In the genomic region with DNA sequence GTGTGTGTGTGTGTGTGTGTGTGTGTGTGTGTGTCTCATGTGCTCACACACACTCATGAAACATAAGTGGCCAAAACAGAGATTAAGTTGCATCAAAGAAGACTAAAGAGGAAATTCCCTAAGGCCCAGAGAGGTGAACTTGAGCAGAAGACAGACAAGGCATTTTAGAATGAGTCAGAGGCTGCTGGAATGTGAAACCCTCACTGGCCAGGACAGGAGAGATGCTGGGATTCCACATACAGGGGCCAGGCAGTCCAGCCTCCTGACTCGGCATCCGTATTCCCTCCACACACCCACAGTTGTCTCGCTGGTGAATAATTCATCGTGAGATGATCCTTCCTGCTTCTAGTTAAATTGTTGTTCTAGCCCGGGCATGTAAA, we compare ENCODE assay signal across 25 mouse cellular contexts.
DNase-seq lines count a peak whose midpoint lies in the region; ATAC-seq and TF ChIP-seq lines count a peak whose summit lies in the region.
"Had no signal": no experiment of that assay in that cellular context is flagged by ENCODE, and none has a peak within 500 bp of the region (broad histone marks: within the 10 kb centered on the region; RNA-seq: fewer than 3 reads in every experiment).

No protein-coding gene starts in this region.

- POLR2A ChIA-PET in Patski (lab: Charles Lee): interaction anchor here (1.1 kb wide), 1 partner anchor 9 kb away, joined by 3 read pairs; no protein-coding TSS in a partner anchor

- 33% methylated on average over 5 of the region's 5 CpGs for WGBS in kidney, postnatal 0 days

- H3K4me1 ChIP-seq in kidney, postnatal 0 days (replicated peaks; ENCODE audit: insufficient read depth, low read length): no peaks in the 10 kb centered on the region
- H3K4me1 ChIP-seq in ES-E14 (ENCODE audit: control insufficient read depth in 2 of 2, insufficient read depth in 2 of 2, low read length in 2 of 2, poor library complexity in 1 of 2): no peaks in the 10 kb centered on the region

- no peak for ATAC-seq in kidney, postnatal 0 days (replicated peaks; ENCODE audit: low FRiP score, low read depth)
- ATAC-seq in Patski: peak; percentile 62
- ATAC-seq: forebrain, postnatal 0 days; intestine, embryonic 16.5 days; midbrain, embryonic 16.5 days had no signal

- CTCF ChIA-PET in Patski (lab: Charles Lee): no interaction called here

- TF ChIP-seq CTCF in kidney, postnatal 0 days (IDR thresholded peaks at IDR 0.05; ENCODE audit: low read depth): no peak
- no peak for TF ChIP-seq CTCF in Patski (IDR thresholded peaks at IDR 0.05)

- H3K36me3 ChIP-seq in kidney, postnatal 0 days (ENCODE audit: insufficient read depth, low read length): no peaks in the 10 kb centered on the region
- no peaks in the 10 kb centered on the region for H3K36me3 ChIP-seq in ES-E14 (ENCODE audit: control insufficient read depth, insufficient read depth, low read length, poor library complexity, severe bottlenecking)
- H3K36me3 ChIP-seq: forebrain, embryonic 12.5 days; heart, embryonic 12.5 days had no signal

- no peak overlapping the region for H3K4me3 ChIP-seq in kidney, postnatal 0 days (replicated peaks; ENCODE audit: low read depth, low read length)
- H3K4me3 ChIP-seq in ES-E14 (ENCODE audit: insufficient read depth in 1 of 2, low read depth in 1 of 2, low read length in 2 of 2, poor library complexity in 1 of 2, severe bottlenecking in 1 of 2): no peak overlapping the region
- H3K4me3 ChIP-seq: forebrain, embryonic 12.5 days; heart, adult 2 months; heart, embryonic 12.5 days; left cerebral cortex, adult 2 months had no signal

- no peaks in the 10 kb centered on the region for H3K9me3 ChIP-seq in kidney, postnatal 0 days (replicated peaks; ENCODE audit: low read length)
- H3K9me3 ChIP-seq in ES-E14 (ENCODE audit: control insufficient read depth, insufficient read depth, low read depth, low read length): no peaks in the 10 kb centered on the region

- in situ Hi-C loops in ES-E14 (cut with MboI; ENCODE audit: low sequenced_read_pairs in 2 of 2, unreplicated experiment in 2 of 2): loop anchor here in 1 of 2 experiments (25.0 kb wide), 1 partner anchor 189 kb away; no protein-coding TSS in a partner anchor
- in situ Hi-C loops in Patski (cut with MboI; ENCODE audit: low pct_unique_long_range_greater_than_20kb): no loop called here

- no peaks in the 10 kb centered on the region for H3K27me3 ChIP-seq in kidney, postnatal 0 days (ENCODE audit: insufficient read depth, low read length)
- no peaks in the 10 kb centered on the region for H3K27me3 ChIP-seq in Patski
- H3K27me3 ChIP-seq: heart, embryonic 12.5 days had no signal

- H3K27ac ChIP-seq in kidney, postnatal 0 days: no peak overlapping the region
- no peak overlapping the region for H3K27ac ChIP-seq in ES-E14 (ENCODE audit: insufficient read depth, low read depth, low read length, poor library complexity, severe bottlenecking)
- H3K27ac ChIP-seq: forebrain, embryonic 12.5 days; heart, adult 2 months; left cerebral cortex, adult 2 months; liver, embryonic 14.5 days; macrophage had no signal

- H3K9ac ChIP-seq in kidney, postnatal 0 days (ENCODE audit: low read depth, low read length): no peak overlapping the region
- no peak overlapping the region for H3K9ac ChIP-seq in ES-E14 (ENCODE audit: insufficient read depth, low read depth, low read length, poor library complexity, severe bottlenecking)
- H3K9ac ChIP-seq: forebrain, embryonic 12.5 days; forebrain, postnatal 0 days; heart, embryonic 12.5 days; liver, embryonic 14.5 days had no signal

- DNase-seq in kidney, postnatal 0 days (ENCODE audit: low spot score): peak; percentile 17
- no peak for DNase-seq in kidney, postnatal 36 days
- DNase-seq in ES-E14 (ENCODE audit: low read depth, low spot score) (no peak), Patski (ENCODE audit: low read depth, low spot score) (no peak)
- DNase-seq in mesoderm, embryonic 11.5 days (ENCODE audit: low read depth, low spot score): peak; percentile 46
- DNase-seq in layer of hippocampus, postnatal 10 days (ENCODE audit: low spot score in 2 of 2): no peak
- no peak for DNase-seq in ovary, postnatal 10 days (ENCODE audit: low spot score)
- DNase-seq: adrenal gland, postnatal 10 days; cerebellum, adult 11 months; cerebellum, adult 9-10 months; forebrain, postnatal 0 days; heart, adult 2 months; kidney, adult 9 months; kidney, postnatal 14 days; lung, adult 2 months; lung, postnatal 10 days; thymus, adult 2 months; thymus, postnatal 36 days had no signal

- no peak overlapping the region for H3K4me2 ChIP-seq in kidney, postnatal 0 days (ENCODE audit: low read length)
- H3K4me2 ChIP-seq: forebrain, embryonic 12.5 days; heart, embryonic 12.5 days had no signal

TF ChIP-seq in ES-E14, 5 proteins besides CTCF, POLR2A, EP300 and RAD21:
- 0 out of 2 replicates have a peak, but pooled peaks have one; percentile 18 for TF ChIP-seq MAFK (IDR thresholded peaks at IDR 0.05; ENCODE audit: insufficient read depth, low read depth, low read length)
- no peak for TF ChIP-seq ZC3H11A (IDR thresholded peaks at IDR 0.05; ENCODE audit: borderline replicate concordance, low read depth, low read length)

Comparison
In these comparisons a context has a peak if more than half of its experiments do, and no peak if none do; other contexts are left out.
1. DNase-seq: peak in kidney, postnatal 0 days (single experiment) and mesoderm, embryonic 11.5 days (single experiment); none in kidney, postnatal 36 days (0 of 2), ES-E14 (single experiment), Patski (single experiment), layer of hippocampus, postnatal 10 days (0 of 2) and ovary, postnatal 10 days (single experiment).